ENCODE assay signal across 28 mouse cellular contexts in the genomic region with DNA sequence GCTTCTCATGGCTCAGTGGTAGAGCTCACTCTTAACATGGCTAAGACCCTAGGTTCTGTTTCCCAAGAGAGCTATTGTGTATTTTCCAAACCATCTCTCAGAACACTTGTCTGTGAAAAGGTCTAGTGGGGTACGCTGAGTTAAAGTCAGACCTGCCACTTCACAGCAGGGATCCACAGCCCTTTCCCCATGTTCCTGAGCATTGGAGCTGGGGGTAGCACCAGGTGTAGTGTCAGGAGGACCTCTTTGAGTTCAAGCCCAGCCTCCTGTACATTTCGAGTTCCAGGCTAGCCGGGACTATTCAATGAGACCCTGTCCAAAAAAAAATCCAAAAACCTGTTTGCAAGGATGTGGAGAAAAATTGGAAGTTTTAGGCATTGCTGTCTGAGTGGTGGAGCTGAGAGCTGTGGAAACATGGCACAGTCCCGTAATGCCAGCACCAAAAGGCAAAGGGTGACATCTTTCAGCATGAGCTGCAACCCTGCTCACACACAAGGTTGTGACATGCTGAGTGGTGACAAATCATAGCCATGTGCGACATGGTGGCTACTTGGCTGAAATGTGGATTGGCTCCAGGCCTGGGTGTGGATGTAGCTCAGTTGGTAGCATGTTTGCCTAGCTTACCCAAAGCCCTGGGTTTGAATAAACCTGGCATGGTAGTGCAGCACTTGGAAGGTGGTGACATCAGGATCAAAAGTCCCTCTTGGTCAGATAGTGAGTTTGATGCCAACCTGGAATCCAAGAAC. TPM values are rescaled to one million over a fixed set of nuclear protein-coding genes. Genes with fewer than 3 reads are reported as not detected.
DNase-seq lines count a peak whose midpoint lies in the region; ATAC-seq lines count a peak whose summit lies in the region.
"Had no signal": no experiment of that assay in that cellular context is flagged by ENCODE, and none has a peak within 500 bp of the region (broad histone marks: within the 10 kb centered on the region; RNA-seq: fewer than 3 reads in every experiment).

No protein-coding gene starts in this region.

- no peak overlapping the region for H3K27ac ChIP-seq in neural tube, embryonic 11.5 days (ENCODE audit: low read depth, low read length)
- no peak overlapping the region for H3K27ac ChIP-seq in limb, embryonic 10.5 days
- H3K27ac ChIP-seq: forebrain, embryonic 10.5 days; forebrain, embryonic 13.5 days; heart, embryonic 15.5 days; hindbrain, embryonic 14.5 days; hindbrain, postnatal 0 days had no signal

- H3K4me1 ChIP-seq in neural tube, embryonic 11.5 days (ENCODE audit: control insufficient read depth, insufficient read depth, low read length) = peaks cover 11% of the 10 kb centered on the region
- peaks cover 36% of the 10 kb centered on the region for H3K4me1 ChIP-seq in limb, embryonic 10.5 days

- H3K9ac ChIP-seq in neural tube, embryonic 11.5 days (ENCODE audit: low read length) = no peak overlapping the region
- H3K9ac ChIP-seq: forebrain, embryonic 13.5 days; heart, embryonic 12.5 days; heart, embryonic 15.5 days; hindbrain, embryonic 14.5 days had no signal

- peak; percentile 64 for DNase-seq in cerebellum, adult 9-11 months
- no peak for DNase-seq in cerebellum, postnatal 4 days (ENCODE audit: low spot score in 2 of 2)
- DNase-seq in cerebellum, postnatal 25 days = peak; percentile 51 to 67
- DNase-seq in neural tube, embryonic 11.5 days (ENCODE audit: low spot score) = peak; percentile 3
- no peak for DNase-seq in neural tube, embryonic 10.5 days (ENCODE audit: extremely low spot score, low spot score)
- no peak for DNase-seq in limb, embryonic 10.5 days (ENCODE audit: low spot score)
- DNase-seq: adrenal gland, postnatal 10 days; adrenal gland, postnatal 36 days; B cell, adult 2 months; gastrocnemius, postnatal 10 days; gastrocnemius, postnatal 36 days; heart, adult 18-20 months; heart, postnatal 10 days; heart, postnatal 4 days; kidney, adult 18-20 months had no signal

- H3K4me3 ChIP-seq in neural tube, embryonic 11.5 days (ENCODE audit: low read depth, low read length) = no peak overlapping the region
- H3K4me3 ChIP-seq in limb, embryonic 10.5 days = no peak overlapping the region
- H3K4me3 ChIP-seq: forebrain, embryonic 10.5 days; forebrain, embryonic 13.5 days; heart, embryonic 12.5 days; heart, embryonic 15.5 days had no signal

- H3K27me3 ChIP-seq in neural tube, embryonic 11.5 days (ENCODE audit: control insufficient read depth, insufficient read depth, low read length) = no peaks in the 10 kb centered on the region
- H3K27me3 ChIP-seq in limb, embryonic 10.5 days (ENCODE audit: low read depth, poor library complexity, severe bottlenecking) = no peaks in the 10 kb centered on the region
- H3K27me3 ChIP-seq: CH12.LX; forebrain, embryonic 13.5 days; Patski had no signal

- no peak for ATAC-seq in cerebellum, adult (ENCODE audit: insufficient number of reproducible peaks, low FRiP score, low TSS enrichment)
- ATAC-seq in neural tube, embryonic 11.5 days (ENCODE audit: insufficient read depth, low FRiP score, low TSS enrichment) = no peak
- ATAC-seq: forebrain, embryonic 13.5 days; forebrain, embryonic 16.5 days; hindbrain, postnatal 0 days; inflammation-experienced regulatory T-cells, adult 6 months; intestine, embryonic 16.5 days; Patski had no signal

- 79% methylated on average over 5 of the region's 5 CpGs for WGBS in neural tube, embryonic 11.5 days
- WGBS in limb, embryonic 10.5 days = 81% methylated on average over 5 of the region's 5 CpGs

- no peaks in the 10 kb centered on the region for H3K36me3 ChIP-seq in neural tube, embryonic 11.5 days (ENCODE audit: control insufficient read depth, insufficient read depth, low read length)
- no peaks in the 10 kb centered on the region for H3K36me3 ChIP-seq in limb, embryonic 10.5 days
- H3K36me3 ChIP-seq: heart, embryonic 12.5 days; heart, embryonic 15.5 days had no signal

- no peak overlapping the region for H3K4me2 ChIP-seq in neural tube, embryonic 11.5 days (ENCODE audit: low read depth)
- H3K4me2 ChIP-seq: forebrain, embryonic 13.5 days; heart, embryonic 12.5 days; heart, embryonic 15.5 days; hindbrain, embryonic 14.5 days had no signal

- H3K9me3 ChIP-seq in neural tube, embryonic 11.5 days (ENCODE audit: control insufficient read depth, low read length) = no peaks in the 10 kb centered on the region
- no peaks in the 10 kb centered on the region for H3K9me3 ChIP-seq in limb, embryonic 10.5 days (replicated peaks)
- H3K9me3 ChIP-seq: forebrain, embryonic 10.5 days; forebrain, embryonic 13.5 days; G1E; heart, embryonic 12.5 days; heart, embryonic 15.5 days had no signal

RNA-seq across cellular contexts. Expression of gene Pitpna, which starts 13.3 kb away (rescaled TPM):
- polyA plus RNA-seq in neural tube, embryonic 11.5 days (2014; fragmentation: Nextera tagmentation; extraction: Ambion mirVana) = 90.5 TPM in 2 replicates
- 60.9 and 68.8 TPM in 2 replicates for polyA plus RNA-seq in limb, embryonic 10.5 days (2016; fragmentation: Nextera tagmentation; extraction: Ambion mirVana)

RNA-seq across cellular contexts. Expression of gene Slc43a2, which starts 43.1 kb away (rescaled TPM):
- 5.6 and 6.6 TPM in 2 replicates for polyA plus RNA-seq in neural tube, embryonic 11.5 days (2014; fragmentation: Nextera tagmentation; extraction: Ambion mirVana)
- polyA plus RNA-seq in limb, embryonic 10.5 days (2016; fragmentation: Nextera tagmentation; extraction: Ambion mirVana) = 3.4 and 4.9 TPM in 2 replicates

RNA-seq across cellular contexts. Expression of gene Inpp5k, which starts 56.2 kb away (rescaled TPM):
- polyA plus RNA-seq in neural tube, embryonic 11.5 days (2014; fragmentation: Nextera tagmentation; extraction: Ambion mirVana) = 26.2 and 28.4 TPM in 2 replicates
- polyA plus RNA-seq in limb, embryonic 10.5 days (2016; fragmentation: Nextera tagmentation; extraction: Ambion mirVana) = 14.4 and 17.6 TPM in 2 replicates

Comparison
In these comparisons a context has a peak if more than half of its experiments do, and no peak if none do; other contexts are left out.
1. DNase-seq: peak in cerebellum, adult 9-11 months (single experiment), cerebellum, postnatal 25 days (2 of 2) and neural tube, embryonic 11.5 days (single experiment); none in cerebellum, postnatal 4 days (0 of 2), neural tube, embryonic 10.5 days (single experiment) and limb, embryonic 10.5 days (single experiment).